Mouse (Mus musculus): ENCODE measurements at regions not wholly inside any gene's neighbourhood (a gene's known extent, or its start where the extent isn't known, plus 50 kb on each side); places are given as distances from the start of the nearest gene placed in this dataset.

DNA sequence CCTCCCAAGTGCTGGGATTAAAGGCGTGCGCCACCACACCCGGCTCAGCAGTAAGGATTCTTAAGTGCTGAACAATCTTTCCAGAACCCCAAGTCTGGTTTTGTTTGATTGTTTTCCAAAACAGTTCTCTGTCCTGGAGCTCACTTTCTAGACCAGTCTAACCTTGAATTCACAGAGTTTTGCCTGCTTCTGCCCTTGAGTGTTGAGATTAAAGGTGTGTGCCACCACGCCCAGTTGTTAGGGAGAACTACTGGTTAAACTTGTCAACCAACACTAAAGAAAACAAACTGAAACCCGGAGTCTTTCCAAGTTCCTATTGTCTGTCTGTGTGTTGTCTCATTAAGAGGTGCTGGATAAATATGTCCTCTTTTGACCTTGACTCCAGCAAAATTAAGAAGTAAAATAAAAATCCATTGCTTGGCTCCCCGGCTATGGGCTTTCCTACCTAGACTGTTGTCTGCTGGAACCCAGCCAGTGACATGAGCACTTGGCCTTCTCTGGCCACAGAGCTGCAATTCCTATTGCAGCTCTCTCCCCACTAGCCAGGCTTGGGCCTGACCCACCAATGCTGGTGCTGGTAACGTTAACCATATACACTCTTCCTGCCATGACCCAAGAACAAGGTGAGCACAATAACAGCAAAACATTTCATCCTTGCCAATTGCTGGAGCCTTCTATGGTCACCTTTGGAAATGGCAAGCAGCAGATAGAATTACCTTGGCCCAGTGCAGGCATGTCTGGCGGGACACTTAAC, 51.1 kb upstream of the Klf9 start:
- TF ChIP-seq EP300 (IDR thresholded peaks at IDR 0.05): no peak
- no peak for TF ChIP-seq CTCF (IDR thresholded peaks at IDR 0.05)
